Mouse (Mus musculus): Measurements from ENCODE around the gene Clp1.

Clp1 gene

GRCm38 (mm10) chr2:84727172-84727858 lies at the start of gene Clp1:
Gene Clp1, minus strand, starts transcription at chr2:84727350.
- peak; percentile 98 for DNase-seq

GRCm38 (mm10) chr2:84775665-84776064 lies 48.5 kb upstream of the Clp1 start:
- DNase-seq = no peak

- peak; percentile 29 for DNase-seq
Observed at GRCm38 (mm10) chr2:84775241-84775640, 48.1 kb upstream of the Clp1 start, which contains the start of gene Serping1. Gene Serping1, minus strand, starts transcription at chr2:84775444.

GRCm38 (mm10) chr2:84774751-84775150 lies 47.6 kb upstream of the Clp1 start:
- peak; percentile 59 for DNase-seq

GRCm38 (mm10) chr2:84773195-84773594 lies 46.0 kb upstream of the Clp1 start:
- DNase-seq = no peak

GRCm38 (mm10) chr2:84772454-84772853 lies 45.3 kb upstream of the Clp1 start:
- no peak for DNase-seq

GRCm38 (mm10) chr2:84770501-84770900 lies 43.4 kb upstream of the Clp1 start:
- DNase-seq = no peak

- no peak for DNase-seq
Observed at GRCm38 (mm10) chr2:84762818-84763217, 35.7 kb upstream of the Clp1 start.

GRCm38 (mm10) chr2:84762295-84762694 lies 35.1 kb upstream of the Clp1 start:
- DNase-seq = no peak

GRCm38 (mm10) chr2:84761840-84762239 lies 34.7 kb upstream of the Clp1 start:
- DNase-seq = no peak

GRCm38 (mm10) chr2:84761309-84761708 lies 34.2 kb upstream of the Clp1 start:
- no peak for DNase-seq

- no peak for DNase-seq
Observed at GRCm38 (mm10) chr2:84760777-84761176, 33.6 kb upstream of the Clp1 start.

GRCm38 (mm10) chr2:84758542-84759127 lies 31.5 kb upstream of the Clp1 start:
- peak; percentile 21 for DNase-seq

GRCm38 (mm10) chr2:84757026-84757682 lies 30.0 kb upstream of the Clp1 start:
- no peak for DNase-seq

GRCm38 (mm10) chr2:84756245-84756644 lies 29.1 kb upstream of the Clp1 start:
- no peak for DNase-seq

- no peak for DNase-seq
Observed at GRCm38 (mm10) chr2:84750115-84750514, 23.0 kb upstream of the Clp1 start.

GRCm38 (mm10) chr2:84744126-84744525 lies 17.0 kb upstream of the Clp1 start:
- DNase-seq = peak; percentile 57

- DNase-seq = peak; percentile 88
Observed at GRCm38 (mm10) chr2:84743561-84743960, 16.4 kb upstream of the Clp1 start, which contains the start of gene Gm19426. Gene Gm19426, minus strand, starts transcription at chr2:84743655.

GRCm38 (mm10) chr2:84742451-84743283 lies 15.5 kb upstream of the Clp1 start:
- peak; percentile 78 for DNase-seq

- peak; percentile 39 for DNase-seq
Observed at GRCm38 (mm10) chr2:84741841-84742450, 14.8 kb upstream of the Clp1 start.

GRCm38 (mm10) chr2:84740608-84741333 lies 13.6 kb upstream of the Clp1 start:
- DNase-seq = peak; percentile 49

All from liver (tissue).